Mouse (Mus musculus) thymus, adult 2 months (tissue): ENCODE measurements around the gene Uap1l1. TPM values are rescaled to one million over a fixed set of nuclear protein-coding genes. Genes with fewer than 3 reads are reported as not detected.
"Not testable (repeated sequence)": the region's sequence is repeated elsewhere in the genome, so short reads cannot be mapped to it uniquely, and the experiment has no call there.

Experiments
- DNase-seq: peaks from one replicate; pipeline ENCODE4 v3.0.0; 2021
- H3K27ac ChIP-seq: fragments of 200-500 bp; 2 replicates; pipeline ENCODE4 v1.5.1; 2012; ENCODE audit warnings: low read length, control low read depth; ENCODE audit not compliant: control insufficient read depth, insufficient read depth
- H3K27me3 ChIP-seq: fragments of 200-500 bp; 2 replicates; pipeline ENCODE4 v1.6.1; 2012; ENCODE audit warnings: mild to moderate bottlenecking, low read length, moderate library complexity, mixed read lengths; ENCODE audit not compliant: control insufficient read depth, insufficient read depth
- H3K36me3 ChIP-seq: fragments of 200-500 bp; 2 replicates; pipeline ENCODE4 v1.6.1; 2012; ENCODE audit warnings: mild to moderate bottlenecking, low read length, moderate library complexity; ENCODE audit not compliant: control insufficient read depth, insufficient read depth
- H3K4me1 ChIP-seq: fragments of 200-500 bp; replicated peaks from 2 replicates; pipeline ENCODE4 v1.6.1; 2012; ENCODE audit warnings: low read length; ENCODE audit not compliant: control insufficient read depth, insufficient read depth
- H3K4me3 ChIP-seq: fragments of 200-500 bp; 2 replicates; pipeline ENCODE4 v1.5.1; 2012; ENCODE audit warnings: mild to moderate bottlenecking, low read length, control low read depth, moderate library complexity; ENCODE audit not compliant: control insufficient read depth, insufficient read depth
- CTCF ChIP-seq: fragments of 200-500 bp; IDR thresholded peaks from 2 replicates; pipeline ENCODE4 v1.5.1; 2012; ENCODE audit warnings: mild to moderate bottlenecking, control low read depth, low read length, moderate library complexity, borderline replicate concordance; ENCODE audit not compliant: control insufficient read depth, poor library complexity, insufficient read depth; ENCODE audit errors: extremely low read depth
- POLR2A ChIP-seq: fragments of 200-500 bp; IDR thresholded peaks from 2 replicates; pipeline ENCODE4 v1.6.1; 2012; ENCODE audit warnings: mild to moderate bottlenecking, low read length, control low read depth, moderate library complexity; ENCODE audit not compliant: control insufficient read depth, poor library complexity, insufficient read depth; ENCODE audit errors: extremely low read depth
- WGBS: fragments of 180-500 bp; shearing (Covaris S2); methylation state at CpG from one replicate; pipeline ENCODE4 v1.1.7; 2018; 5-methylcytosine and 5-hydroxymethylcytosine counted together
- polyA plus RNA-seq: library from polyadenylated mRNA; depleted of rRNA; stranded (reverse); fragments of >200 nt; gene quantifications from 2 replicates; pipeline ENCODE4 v1.2.3, GENCODE M21; 2012; rRNA removed

Gene Uap1l1
- 23.0 and 24.4 TPM in 2 replicates for polyA plus RNA-seq

DNA sequence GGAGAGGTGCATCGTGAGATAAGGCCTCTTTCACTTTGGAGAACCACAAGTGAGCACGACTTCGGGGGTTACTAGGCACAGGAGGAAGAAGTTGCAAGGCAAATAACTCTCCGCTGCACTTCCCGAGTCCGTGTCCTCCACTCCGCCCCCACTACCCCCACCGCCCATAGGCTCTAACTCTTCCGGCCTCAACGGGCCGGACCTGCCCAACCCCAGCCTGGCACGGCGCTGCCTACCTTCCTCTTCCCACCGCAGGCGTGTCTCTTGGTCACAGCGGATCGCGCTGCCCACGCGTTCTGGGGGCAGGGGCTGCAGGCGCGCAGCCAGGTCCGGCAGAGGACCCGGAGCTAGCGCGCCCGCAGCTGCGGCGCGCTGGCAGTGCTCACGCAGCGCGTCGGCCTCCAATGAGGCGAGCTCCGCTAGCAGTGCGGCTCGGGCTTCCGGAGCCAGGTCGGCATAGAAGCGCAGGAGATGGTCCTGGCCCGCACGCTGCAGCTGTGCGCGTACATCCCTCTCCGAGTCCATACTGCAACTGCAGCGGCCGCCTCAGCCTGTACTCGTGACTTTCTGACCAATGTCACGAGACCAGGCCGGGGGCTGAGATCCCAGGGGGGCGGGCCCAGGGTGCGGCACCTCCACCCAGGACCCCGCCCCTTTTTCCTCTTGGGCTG, at the start of gene Uap1l1:
Gene Uap1l1, minus strand, starts transcription at position 592 of the 671 bp plus-strand sequence.
- H3K4me1 ChIP-seq: peaks cover 11% of the 10 kb centered on the region
- peak; percentile 53; the same call in 1 of the 2 replicates for TF ChIP-seq CTCF
- TF ChIP-seq POLR2A: peak; percentile 40; the same call in 1 of the 2 replicates
- peak; percentile 58 for DNase-seq
- no peak within 1 kb of the TSS for H3K27ac ChIP-seq
- WGBS: under 1% methylated on average over 54 of the region's 54 CpGs
- H3K36me3 ChIP-seq: no peaks in the 10 kb centered on the region
- peak within 1 kb of the TSS; percentile 91 for H3K4me3 ChIP-seq
- H3K27me3 ChIP-seq: no peaks in the 10 kb centered on the region

DNA sequence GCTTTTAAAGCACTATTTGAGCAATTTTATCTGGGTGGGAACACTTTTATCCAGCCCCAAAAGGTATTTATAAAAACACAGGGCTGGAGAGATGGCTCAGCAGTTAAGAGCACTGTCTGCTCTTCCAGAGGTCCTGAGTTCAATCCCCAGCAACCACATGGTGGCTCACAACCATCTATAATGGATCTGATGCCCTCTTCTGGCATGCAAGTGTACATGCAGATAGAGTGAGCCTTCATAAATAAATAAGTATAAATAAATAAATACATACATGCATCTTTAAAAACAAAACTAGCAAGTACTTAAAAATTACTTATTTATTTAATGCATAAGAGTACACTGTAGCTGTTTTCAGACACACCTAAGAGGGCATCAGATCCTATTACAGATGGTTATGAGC, 48.0 kb upstream of the Uap1l1 start:
- H3K27ac ChIP-seq, H3K4me3 ChIP-seq, H3K27me3 ChIP-seq, H3K4me1 ChIP-seq, H3K36me3 ChIP-seq, DNase-seq: not testable (repeated sequence)

- Histone ChIP-seq H3K36me3 (no peaks in the 10 kb centered on the region), H3K27me3 (peaks cover 3% of the 10 kb centered on the region; the same call in 1 of the 2 replicates), H3K27ac (no peak overlapping the region), H3K4me1 (no peaks in the 10 kb centered on the region), H3K4me3 (no peak overlapping the region)
- DNase-seq: no peak
- no peak for TF ChIP-seq POLR2A
- 94% methylated on average over 10 of the region's 10 CpGs for WGBS
Measured at GRCm38 (mm10) chr2:25408908-25409307, 43.4 kb upstream of the Uap1l1 start.

DNA sequence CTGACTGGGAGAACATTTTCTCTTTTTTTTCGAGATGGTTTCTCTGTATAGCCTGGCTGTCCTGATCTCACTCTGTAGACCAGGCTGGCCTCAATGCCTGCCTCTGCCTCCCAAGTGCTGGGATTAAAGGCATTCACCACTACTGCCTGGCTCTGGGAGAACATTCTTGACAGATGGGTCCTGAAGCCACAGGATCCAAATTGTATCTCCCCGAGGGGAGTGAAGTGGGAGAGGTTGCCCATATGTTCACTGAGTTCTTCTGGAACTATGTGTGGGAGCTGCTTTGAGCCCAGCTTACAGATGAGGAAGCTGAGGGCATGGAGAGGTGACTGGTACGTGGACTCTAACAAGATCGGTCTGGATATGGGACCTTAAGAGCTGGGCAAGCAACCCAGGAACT, 38.5 kb upstream of the Uap1l1 start:
- DNase-seq: no peak
- Histone ChIP-seq H3K36me3 (no peaks in the 10 kb centered on the region), H3K27me3 (peaks cover 18% of the 10 kb centered on the region; the same call in 1 of the 2 replicates), H3K27ac (no peak overlapping the region), H3K4me3 (no peak overlapping the region), H3K4me1 (peaks cover 14% of the 10 kb centered on the region)
- WGBS: 92% methylated on average over 4 of the region's 4 CpGs
- TF ChIP-seq CTCF (no peak), POLR2A (no peak)

GRCm38 (mm10) chr2:25402972-25403601, 37.6 kb upstream of the Uap1l1 start:
- Histone ChIP-seq H3K27ac (no peak overlapping the region), H3K36me3 (no peaks in the 10 kb centered on the region), H3K4me1 (peaks cover 14% of the 10 kb centered on the region), H3K4me3 (peak overlapping the region; percentile 38), H3K27me3 (peaks cover 18% of the 10 kb centered on the region; the same call in 1 of the 2 replicates)
- no peak for TF ChIP-seq POLR2A
- no peak for TF ChIP-seq CTCF
- peak; percentile 47 for DNase-seq
- 8% methylated on average over 54 of the region's 54 CpGs for WGBS

DNA sequence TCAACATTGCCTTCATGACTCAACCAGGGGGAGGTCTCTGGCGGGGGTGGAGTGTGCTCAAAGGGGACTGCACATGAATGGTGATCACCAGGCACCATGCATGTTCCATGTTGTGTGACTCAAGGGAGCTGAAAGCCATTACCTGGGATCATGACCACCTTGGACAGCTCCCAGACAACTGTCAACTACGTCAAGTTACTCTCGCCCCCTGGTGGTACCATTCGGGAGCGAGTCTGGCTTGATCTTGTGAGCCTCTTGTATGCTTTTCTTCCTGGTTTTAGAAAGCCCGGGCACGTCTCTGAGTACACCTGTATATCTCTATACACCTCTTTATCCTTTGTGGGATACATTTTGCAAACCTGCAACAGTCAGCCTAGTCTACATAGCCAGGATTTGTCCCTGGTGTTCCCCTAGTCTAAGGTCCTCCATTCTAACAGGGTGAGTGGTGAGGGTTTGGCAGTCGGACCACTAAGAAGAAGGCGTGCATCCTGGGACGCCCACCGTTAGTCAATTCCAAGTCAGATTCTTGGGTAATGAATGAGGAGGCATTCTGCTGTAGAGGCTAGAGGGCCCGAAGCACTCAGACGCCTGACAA, 37.0 kb upstream of the Uap1l1 start:
- H3K27me3 ChIP-seq: peaks cover 18% of the 10 kb centered on the region; the same call in 1 of the 2 replicates

More for the DNA sequence above, 37.0 kb upstream of the Uap1l1 start:
- Histone ChIP-seq H3K4me1 (peaks cover 14% of the 10 kb centered on the region), H3K4me3 (peak overlapping the region; percentile 38), H3K36me3 (no peaks in the 10 kb centered on the region), H3K27ac (no peak overlapping the region)
- DNase-seq: peak; percentile 84
- TF ChIP-seq CTCF (peak; percentile 59; the same call in 1 of the 2 replicates), POLR2A (no peak)
- 2% methylated on average over 13 of the region's 13 CpGs for WGBS
